Mouse (Mus musculus) liver, postnatal 0 days (tissue): ENCODE data around the gene Hspa1a.

Source experiments
- CTCF ChIP-seq: sonication (generic); IDR thresholded peaks from 2 replicates; pipeline ENCODE4 v1.5.1; 2016; ENCODE audit warnings: antibody characterized with exemption, low read depth
- EP300 ChIP-seq: IDR thresholded peaks from 2 replicates; pipeline ENCODE4 v1.6.1; 2016; ENCODE audit warnings: antibody characterized with exemption, low read depth, mild to moderate bottlenecking

DNA sequence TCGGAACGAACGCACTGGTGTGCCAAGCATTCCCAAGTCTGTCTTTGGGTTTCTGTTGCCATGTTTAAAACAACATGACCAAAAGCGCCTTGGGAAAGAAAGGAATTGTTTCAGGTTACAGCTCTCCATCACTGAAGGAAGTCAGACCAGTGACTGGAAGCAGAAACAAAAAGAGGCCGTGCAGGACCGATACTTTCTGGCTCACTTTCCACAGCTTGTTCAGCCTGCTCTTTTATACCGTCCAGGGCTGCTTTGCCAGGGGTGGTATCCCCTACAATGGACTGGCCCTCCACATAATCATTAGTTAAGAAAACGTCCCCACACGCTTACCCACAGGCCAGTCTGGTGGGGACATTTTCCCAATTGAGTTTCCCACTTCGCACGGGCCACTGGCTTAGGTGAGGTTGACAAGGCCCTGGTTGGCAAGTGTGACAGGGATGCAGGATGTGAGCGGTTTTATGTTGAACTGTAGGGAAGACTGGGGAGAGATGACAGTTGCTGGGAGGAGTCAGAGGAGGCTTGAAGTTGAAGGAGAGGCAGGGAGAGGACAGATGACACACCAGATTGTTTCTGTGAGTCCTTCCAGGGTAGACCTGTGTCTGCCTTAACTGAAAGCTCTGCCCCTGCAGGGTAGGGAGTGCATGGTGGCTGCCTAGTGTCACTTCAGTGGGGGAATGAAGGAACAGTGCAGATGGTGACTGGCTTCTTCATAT is 30.4 kb upstream of the Hspa1a start:
- TF ChIP-seq CTCF, result no peak
- TF ChIP-seq EP300, result no peak
